Comparison of ENCODE assay signal across 7 mouse cellular contexts in the genomic region with DNA sequence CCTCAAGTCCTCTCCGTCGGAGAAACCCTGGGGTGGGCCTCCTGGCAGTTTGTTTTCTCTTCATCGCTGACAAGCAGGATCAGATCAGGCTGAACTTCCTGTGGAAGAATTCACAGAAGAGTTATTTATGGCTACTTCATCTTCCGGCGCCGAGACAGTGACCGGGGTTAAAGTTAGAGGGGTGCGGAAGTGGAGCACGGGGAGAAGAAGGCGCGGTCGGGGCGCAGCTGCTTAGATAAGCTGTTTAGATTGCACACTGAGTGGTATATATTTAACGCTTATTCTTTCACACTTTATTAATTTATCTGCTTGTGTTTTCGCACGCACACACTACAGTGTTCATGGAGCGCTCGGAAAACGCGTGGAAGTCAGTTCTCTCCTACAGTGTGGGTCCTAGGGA. TPM values are rescaled to one million over a fixed set of nuclear protein-coding genes. Genes with fewer than 3 reads are reported as not detected.
DNase-seq lines count a peak whose midpoint lies in the region; ATAC-seq and TF ChIP-seq lines count a peak whose summit lies in the region.

No protein-coding gene starts in this region.

- TF ChIP-seq CTCF in G1E (IDR thresholded peaks at IDR 0.05; ENCODE audit: low read depth, low read length) = no peak

- H3K4me3 ChIP-seq in G1E (ENCODE audit: low read depth, low read length) = no peak overlapping the region
- H3K4me3 ChIP-seq in kidney, embryonic 16.5 days (ENCODE audit: low read length) = no peak overlapping the region
- H3K4me3 ChIP-seq in hindbrain, embryonic 13.5 days = no peak overlapping the region

- WGBS in kidney, embryonic 16.5 days = 31% methylated on average over 20 of the region's 20 CpGs
- 77% methylated on average over 20 of the region's 20 CpGs for WGBS in hindbrain, embryonic 13.5 days

- no peaks in the 10 kb centered on the region for H3K36me3 ChIP-seq in G1E (replicated peaks)
- no peaks in the 10 kb centered on the region for H3K36me3 ChIP-seq in kidney, embryonic 16.5 days (ENCODE audit: insufficient read depth, low read length)
- no peaks in the 10 kb centered on the region for H3K36me3 ChIP-seq in hindbrain, embryonic 13.5 days

- peak overlapping the region; percentile 30 for H3K4me2 ChIP-seq in kidney, embryonic 16.5 days (replicated peaks; ENCODE audit: low read depth, low read length)
- no peak overlapping the region for H3K4me2 ChIP-seq in hindbrain, embryonic 13.5 days

- H3K27ac ChIP-seq in kidney, embryonic 16.5 days (ENCODE audit: low read length) = peak overlapping the region; percentile 80
- H3K27ac ChIP-seq in hindbrain, embryonic 13.5 days = no peak overlapping the region

- no peaks in the 10 kb centered on the region for H3K9me3 ChIP-seq in G1E (replicated peaks)
- H3K9me3 ChIP-seq in kidney, embryonic 16.5 days (ENCODE audit: low read length) = no peaks in the 10 kb centered on the region
- H3K9me3 ChIP-seq in hindbrain, embryonic 13.5 days = no peaks in the 10 kb centered on the region

- peak; percentile 83 for ATAC-seq in CD4-positive, CD25-positive, alpha-beta regulatory T cell, adult 4 months
- peak; percentile 51 for ATAC-seq in G1E (ENCODE audit: extremely low read depth, insufficient number of reproducible peaks, low FRiP score, poor library complexity, severe bottlenecking)
- peak; percentile 49 for ATAC-seq in kidney, embryonic 16.5 days (ENCODE audit: low FRiP score, low TSS enrichment)
- ATAC-seq in megakaryocyte, adult 5-6 weeks (ENCODE audit: poor library complexity, severe bottlenecking) = peak; percentile 83
- ATAC-seq in hindbrain, embryonic 13.5 days (ENCODE audit: low FRiP score) = no peak

- H3K4me1 ChIP-seq in G1E (ENCODE audit: insufficient read depth, low read depth, low read length) = no peaks in the 10 kb centered on the region
- peaks cover 20% of the 10 kb centered on the region for H3K4me1 ChIP-seq in kidney, embryonic 16.5 days (ENCODE audit: insufficient read depth, low read length)
- H3K4me1 ChIP-seq in hindbrain, embryonic 13.5 days (replicated peaks) = peaks cover 3% of the 10 kb centered on the region; the same call in 1 of the 2 replicates

- H3K9ac ChIP-seq in kidney, embryonic 16.5 days (replicated peaks; ENCODE audit: low read length) = peak overlapping the region; percentile 14; the same call in 1 of the 2 replicates
- no peak overlapping the region for H3K9ac ChIP-seq in hindbrain, embryonic 13.5 days

- H3K27me3 ChIP-seq in G1E (ENCODE audit: insufficient read depth, low read length) = peaks cover 17% of the 10 kb centered on the region
- H3K27me3 ChIP-seq in kidney, embryonic 16.5 days (ENCODE audit: insufficient read depth, low read length) = no peaks in the 10 kb centered on the region
- H3K27me3 ChIP-seq in hindbrain, embryonic 13.5 days = no peaks in the 10 kb centered on the region

- no peak for DNase-seq in G1E (ENCODE audit: low spot score)
- peak; percentile 72 to 86 for DNase-seq in heart, adult 9 months (ENCODE audit: low spot score in 2 of 2)
- DNase-seq in thymus, postnatal 14 days = peak; percentile 89

RNA-seq across cellular contexts. Expression of a gene that starts 37.6 kb away (rescaled TPM):
- 10 to 100 TPM; 78.6 to 87.5 TPM for polyA plus RNA-seq in CD4-positive, CD25-positive, alpha-beta regulatory T cell, adult 4 months (2017; shearing (Covaris generic))
- total RNA-seq in G1E (2014; fragmentation: Nextera tagmentation) (16.6 and 17.9 TPM in 2 replicates), G1E (2017) (13.6 and 14.6 TPM in 2 replicates)
- 6.4 and 8.2 TPM in 2 replicates for polyA plus RNA-seq in G1E (2012)
- 19.1 and 22.8 TPM in 2 replicates for polyA plus RNA-seq in kidney, embryonic 16.5 days (2015; fragmentation: Nextera tagmentation; extraction: Ambion mirVana)
- 50.7 and 54.8 TPM in 2 replicates for total RNA-seq in megakaryocyte, adult 5-6 weeks (2015)
- 55.7 and 59.8 TPM in 2 replicates for total RNA-seq in megakaryocyte, adult 5-6 weeks (2017)
- 12.0 and 13.1 TPM in 2 replicates for polyA plus RNA-seq in hindbrain, embryonic 13.5 days (2015; fragmentation: Nextera tagmentation; extraction: Ambion mirVana)

RNA-seq across cellular contexts. Expression of a gene that starts 56.1 kb away (rescaled TPM):
- polyA plus RNA-seq in CD4-positive, CD25-positive, alpha-beta regulatory T cell, adult 4 months (2017; shearing (Covaris generic)) = 10 to 100 TPM; 66.6 to 75.4 TPM
- 144 and 153 TPM in 2 replicates for total RNA-seq in G1E (2014; fragmentation: Nextera tagmentation)
- total RNA-seq in G1E (2017) = 42.5 and 54.5 TPM in 2 replicates
- polyA plus RNA-seq in G1E (2012) = 69.5 and 82.4 TPM in 2 replicates
- polyA plus RNA-seq in kidney, embryonic 16.5 days (2015; fragmentation: Nextera tagmentation; extraction: Ambion mirVana) = 58.2 and 69.4 TPM in 2 replicates
- total RNA-seq in megakaryocyte, adult 5-6 weeks (2015) = 26.9 and 37.5 TPM in 2 replicates
- total RNA-seq in megakaryocyte, adult 5-6 weeks (2017) = 26.7 and 28.3 TPM in 2 replicates
- polyA plus RNA-seq in hindbrain, embryonic 13.5 days (2015; fragmentation: Nextera tagmentation; extraction: Ambion mirVana) = 82.2 and 86.6 TPM in 2 replicates
